Mouse (Mus musculus) megakaryocyte, embryonic 14.5 days (primary cell): ENCODE data around the gene Mesd.

Experiments used
- FLI1 ChIP-seq: IDR thresholded peaks from 2 replicates; pipeline ENCODE4 v1.6.1; 2012; ENCODE audit warnings: low read length, inconsistent platforms, mixed read lengths
- GATA1 ChIP-seq: IDR thresholded peaks from 3 replicates; pipeline ENCODE4 v1.6.1; 2012; ENCODE audit warnings: mixed read lengths, low read length, inconsistent platforms, borderline replicate concordance

DNA sequence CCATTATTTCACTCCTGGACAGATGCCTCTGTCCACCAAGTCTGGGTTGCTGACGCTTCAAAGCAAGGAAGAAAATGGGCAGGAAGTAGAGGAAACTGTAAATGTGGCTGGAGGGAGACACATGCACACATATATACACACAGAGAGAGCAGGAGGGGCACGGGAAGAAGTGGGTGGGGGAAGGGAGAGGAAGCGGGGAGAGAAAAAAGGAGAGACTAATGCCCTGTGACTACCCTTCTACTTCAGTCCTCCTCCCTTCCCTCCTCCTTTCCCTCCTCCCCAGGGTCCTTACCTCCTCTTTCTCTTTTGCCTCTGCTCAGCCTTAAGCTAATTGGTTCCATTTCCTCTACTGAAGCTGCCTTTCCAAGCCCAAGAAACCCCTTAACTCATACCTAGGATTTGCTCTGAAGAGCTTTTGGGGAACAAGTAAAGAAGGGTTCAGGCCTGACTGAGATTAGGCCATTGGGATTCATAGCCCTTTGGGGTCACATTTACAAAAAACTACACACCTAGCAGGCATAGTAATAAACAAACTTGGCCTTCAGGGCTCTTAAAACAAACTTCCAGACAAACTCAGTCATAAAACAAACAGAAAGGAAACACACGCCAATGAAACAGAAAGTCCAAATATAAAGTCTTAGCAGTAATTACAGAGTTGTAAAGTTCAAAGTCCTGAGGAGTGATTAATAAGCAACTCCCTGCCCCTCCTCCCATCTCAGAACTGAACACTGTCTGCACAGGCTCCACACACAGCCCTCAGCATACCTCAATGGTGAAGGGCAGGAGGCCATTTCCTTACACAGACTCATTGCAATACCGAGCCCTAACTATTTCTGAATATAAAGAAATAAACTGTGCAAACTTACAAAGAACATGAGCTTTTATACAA, 36.8 kb upstream of the Mesd start:
- TF ChIP-seq GATA1: no peak
- no peak for TF ChIP-seq FLI1
